Mouse (Mus musculus) lung, adult 2 months (tissue): ENCODE measurements around the gene Gramd1a. TPM values are rescaled to one million over a fixed set of nuclear protein-coding genes. Genes with fewer than 3 reads are reported as not detected.
A peak's percentile ranks its signal among the peaks of the same experiment; 100 is the strongest.

Source experiments
- DNase-seq: peaks from one replicate; pipeline ENCODE4 v3.0.0; 2022
- H3K4me1 ChIP-seq: fragments of 200-500 bp; 2 replicates; pipeline ENCODE4 v1.6.1; 2011; ENCODE audit warnings: low read length; ENCODE audit not compliant: control insufficient read depth, insufficient read depth
- H3K4me3 ChIP-seq: fragments of 200-500 bp; replicated peaks from 2 replicates; pipeline ENCODE3; 2011; ENCODE audit warnings: low read depth, mild to moderate bottlenecking, control low read depth, low read length; ENCODE audit errors: extremely low read depth
- CTCF ChIP-seq: fragments of 200-500 bp; IDR thresholded peaks from 2 replicates; pipeline ENCODE4 v1.5.1; 2011; ENCODE audit warnings: mild to moderate bottlenecking, low read length, control low read depth; ENCODE audit not compliant: insufficient read depth
- POLR2A ChIP-seq: fragments of 200-500 bp; IDR thresholded peaks from 2 replicates; pipeline ENCODE4 v1.6.1; 2011; ENCODE audit warnings: low read depth, mild to moderate bottlenecking, control low read depth, low read length, borderline replicate concordance; ENCODE audit errors: extremely low read depth
- WGBS: fragments of 180-500 bp; shearing (Covaris S2); methylation state at CpG from one replicate; pipeline ENCODE4 v1.1.7; 2018; 5-methylcytosine and 5-hydroxymethylcytosine counted together
- polyA plus RNA-seq: library from polyadenylated mRNA; depleted of rRNA; stranded (reverse); fragments of >200 nt; gene quantifications from 2 replicates; pipeline ENCODE4 v1.2.3, GENCODE M21; 2012

The Gramd1a gene
- polyA plus RNA-seq, 1 experiment: 103 TPM

- peak; percentile 72 for DNase-seq
- Histone ChIP-seq H3K4me3 (peak overlapping the region; percentile 80), H3K4me1 (peaks cover 10% of the 10 kb centered on the region)
- TF ChIP-seq POLR2A (peak; percentile 65; the same call in 1 of the 2 replicates), CTCF (no peak)
- 4% methylated on average over 23 of the region's 23 CpGs for WGBS
Observed at GRCm38 (mm10) chr7:31151301-31152241, 4.1 kb downstream of the Gramd1a start.

- TF ChIP-seq CTCF (no peak), POLR2A (peak; percentile 67; the same call in 1 of the 2 replicates)
- peak overlapping the region; percentile 88 for H3K4me3 ChIP-seq
- DNase-seq: peak; percentile 91
- under 1% methylated on average over 63 of the region's 63 CpGs for WGBS
- peaks cover 13% of the 10 kb centered on the region for H3K4me1 ChIP-seq
Observed at GRCm38 (mm10) chr7:31150566-31151300, 5.0 kb downstream of the Gramd1a start.

- no peak for TF ChIP-seq CTCF
- no peak for TF ChIP-seq POLR2A
- Histone ChIP-seq H3K4me1 (peaks cover 17% of the 10 kb centered on the region), H3K4me3 (peak overlapping the region; percentile 88)
- DNase-seq: no peak
- WGBS: 5% methylated on average over 20 of the region's 20 CpGs
Observed at GRCm38 (mm10) chr7:31149751-31150565, 5.7 kb downstream of the Gramd1a start.

GRCm38 (mm10) chr7:31149271-31149670 is 6.4 kb downstream of the Gramd1a start:
- WGBS: 27% methylated on average over 9 of the region's 9 CpGs
- no peak for DNase-seq
- peaks cover 17% of the 10 kb centered on the region for H3K4me1 ChIP-seq
- no peak overlapping the region for H3K4me3 ChIP-seq
- no peak for TF ChIP-seq POLR2A
- TF ChIP-seq CTCF: no peak

- peak; percentile 51 for DNase-seq
- TF ChIP-seq POLR2A (no peak), CTCF (no peak)
- H3K4me3 ChIP-seq: peak overlapping the region; percentile 19
- H3K4me1 ChIP-seq: peaks cover 17% of the 10 kb centered on the region
- WGBS: 4% methylated on average over 9 of the region's 9 CpGs
Observed at GRCm38 (mm10) chr7:31148756-31149155, 6.9 kb downstream of the Gramd1a start.

- DNase-seq: no peak
- Histone ChIP-seq H3K4me3 (no peak overlapping the region), H3K4me1 (peaks cover 17% of the 10 kb centered on the region)
- 62% methylated on average over 3 of the region's 3 CpGs for WGBS
- TF ChIP-seq CTCF (no peak), POLR2A (no peak)
Observed at GRCm38 (mm10) chr7:31148086-31148485, 7.6 kb downstream of the Gramd1a start.

GRCm38 (mm10) chr7:31145596-31146160 is 10.0 kb downstream of the Gramd1a start:
- Histone ChIP-seq H3K4me3 (no peak overlapping the region), H3K4me1 (peaks cover 13% of the 10 kb centered on the region)
- no peak for DNase-seq
- WGBS: 22% methylated on average over 12 of the region's 12 CpGs
- TF ChIP-seq POLR2A (no peak), CTCF (no peak)

- Histone ChIP-seq H3K4me3 (no peak overlapping the region), H3K4me1 (peaks cover 13% of the 10 kb centered on the region)
- TF ChIP-seq CTCF: 0 out of 2 replicates have a peak, but pooled peaks have one; percentile 15
- TF ChIP-seq POLR2A: no peak
- DNase-seq: no peak
- WGBS: 97% methylated on average over 16 of the region's 16 CpGs
Observed at GRCm38 (mm10) chr7:31144886-31145285, 10.8 kb downstream of the Gramd1a start.
